Mouse (Mus musculus): ENCODE results near the gene Erf. TPM values are rescaled to one million over a fixed set of nuclear protein-coding genes. Genes with fewer than 3 reads are reported as not detected.

The Erf gene
- polyA plus RNA-seq, 1 experiment from 2014 or later = 28.6 TPM

GRCm38 (mm10) chr7:25205355-25206093 is 45.0 kb downstream of the Erf start:
- DNase-seq (ENCODE audit: low spot score) (no peak), ATAC-seq (ENCODE audit: insufficient number of reproducible peaks, low FRiP score, low TSS enrichment, low read depth) (no peak)
- no peaks in the 10 kb centered on the region for H3K27me3 ChIP-seq (ENCODE audit: control insufficient read depth, insufficient read depth, low read length)
- 82% methylated on average over 16 of the region's 16 CpGs for WGBS
- no peak overlapping the region for H3K4me2 ChIP-seq (ENCODE audit: low read depth, severe bottlenecking)
- no peaks in the 10 kb centered on the region for H3K4me1 ChIP-seq (ENCODE audit: control insufficient read depth, insufficient read depth, low read length)
- H3K4me3 ChIP-seq (ENCODE audit: low read depth, low read length) = no peak overlapping the region
- H3K9me3 ChIP-seq (ENCODE audit: control insufficient read depth, low read length) = no peaks in the 10 kb centered on the region
- no peak overlapping the region for H3K27ac ChIP-seq (replicated peaks; ENCODE audit: low read depth, low read length)
- peaks cover 5% of the 10 kb centered on the region; the same call in 1 of the 2 replicates for H3K36me3 ChIP-seq (ENCODE audit: control insufficient read depth, insufficient read depth, low read length)
- H3K9ac ChIP-seq (ENCODE audit: low read length) = no peak overlapping the region

GRCm38 (mm10) chr7:25203624-25204023 is 46.9 kb downstream of the Erf start:
- ATAC-seq (ENCODE audit: insufficient number of reproducible peaks, low FRiP score, low TSS enrichment, low read depth) (no peak), DNase-seq (ENCODE audit: low spot score) (no peak)
- H3K4me1 ChIP-seq (ENCODE audit: control insufficient read depth, insufficient read depth, low read length) = no peaks in the 10 kb centered on the region
- H3K4me2 ChIP-seq (ENCODE audit: low read depth, severe bottlenecking) = no peak overlapping the region
- no peaks in the 10 kb centered on the region for H3K27me3 ChIP-seq (ENCODE audit: control insufficient read depth, insufficient read depth, low read length)
- no peak overlapping the region for H3K9ac ChIP-seq (ENCODE audit: low read length)
- WGBS = 87% methylated on average over 16 of the region's 20 CpGs
- H3K9me3 ChIP-seq (ENCODE audit: control insufficient read depth, low read length) = no peaks in the 10 kb centered on the region
- no peak overlapping the region for H3K27ac ChIP-seq (replicated peaks; ENCODE audit: low read depth, low read length)
- H3K4me3 ChIP-seq (ENCODE audit: low read depth, low read length) = no peak overlapping the region
- 0 out of 2 replicates have a peak, but pooled peaks cover 5% of the 10 kb centered on the region for H3K36me3 ChIP-seq (ENCODE audit: control insufficient read depth, insufficient read depth, low read length)

DNA sequence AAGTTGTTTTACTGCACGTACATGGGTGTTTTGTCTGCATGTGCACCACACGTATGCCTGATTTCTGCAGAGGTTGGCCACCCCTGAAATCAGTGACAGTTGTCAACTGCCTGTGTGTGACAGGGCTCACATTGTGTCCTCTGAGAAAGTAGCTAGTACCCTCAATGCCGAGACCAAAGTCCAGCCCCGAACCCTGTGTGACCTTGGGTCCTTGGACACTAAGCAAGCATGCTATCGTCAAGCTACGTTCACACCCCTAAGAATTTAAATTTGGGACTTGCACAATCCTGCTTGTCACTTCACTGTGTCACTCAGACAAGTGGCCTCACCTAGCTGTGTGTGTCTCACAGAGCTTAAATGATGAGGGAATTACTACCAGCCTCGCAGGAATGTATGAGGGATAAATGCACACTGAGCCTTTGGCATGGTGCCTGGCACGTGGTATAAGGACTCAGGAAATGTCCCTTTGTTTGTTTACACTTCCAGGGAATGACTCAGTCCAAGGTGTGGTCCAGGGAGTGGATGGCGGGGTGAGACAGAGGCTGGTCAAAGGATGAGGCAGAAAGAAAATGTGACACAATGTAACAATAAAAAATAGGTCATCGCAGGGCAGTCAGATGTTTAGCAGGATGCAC is 53.1 kb downstream of the Erf start:
- Histone ChIP-seq H3K9me3 (ENCODE audit: control insufficient read depth, low read length) (no peaks in the 10 kb centered on the region), H3K27me3 (ENCODE audit: control insufficient read depth, insufficient read depth, low read length) (no peaks in the 10 kb centered on the region), H3K36me3 (ENCODE audit: control insufficient read depth, insufficient read depth, low read length) (no peaks in the 10 kb centered on the region), H3K27ac (replicated peaks; ENCODE audit: low read depth, low read length) (no peak overlapping the region), H3K4me3 (ENCODE audit: low read depth, low read length) (no peak overlapping the region), H3K4me2 (ENCODE audit: low read depth, severe bottlenecking) (no peak overlapping the region), H3K9ac (ENCODE audit: low read length) (no peak overlapping the region), H3K4me1 (ENCODE audit: control insufficient read depth, insufficient read depth, low read length) (no peaks in the 10 kb centered on the region)
- ATAC-seq (ENCODE audit: insufficient number of reproducible peaks, low FRiP score, low TSS enrichment, low read depth) = no peak
- DNase-seq (ENCODE audit: low spot score) = no peak
- WGBS = 75% methylated on average over 10 of the region's 10 CpGs

- no peaks in the 10 kb centered on the region for H3K27me3 ChIP-seq (ENCODE audit: control insufficient read depth, insufficient read depth, low read length)
- no peak overlapping the region for H3K4me3 ChIP-seq (ENCODE audit: low read depth, low read length)
- ATAC-seq (ENCODE audit: insufficient number of reproducible peaks, low FRiP score, low TSS enrichment, low read depth) (no peak), DNase-seq (ENCODE audit: low spot score) (no peak)
- no peaks in the 10 kb centered on the region for H3K36me3 ChIP-seq (ENCODE audit: control insufficient read depth, insufficient read depth, low read length)
- 84% methylated on average over 9 of the region's 9 CpGs for WGBS
- H3K4me2 ChIP-seq (ENCODE audit: low read depth, severe bottlenecking) = no peak overlapping the region
- H3K4me1 ChIP-seq (ENCODE audit: control insufficient read depth, insufficient read depth, low read length) = no peaks in the 10 kb centered on the region
- no peak overlapping the region for H3K9ac ChIP-seq (ENCODE audit: low read length)
- no peaks in the 10 kb centered on the region for H3K9me3 ChIP-seq (ENCODE audit: control insufficient read depth, low read length)
- no peak overlapping the region for H3K27ac ChIP-seq (replicated peaks; ENCODE audit: low read depth, low read length)
These were observed 54.5 kb downstream of the Erf start for GRCm38 (mm10) chr7:25196107-25196506.

- no peak overlapping the region for H3K4me2 ChIP-seq (ENCODE audit: low read depth, severe bottlenecking)
- H3K27ac ChIP-seq (replicated peaks; ENCODE audit: low read depth, low read length) = no peak overlapping the region
- H3K4me3 ChIP-seq (ENCODE audit: low read depth, low read length) = no peak overlapping the region
- no peaks in the 10 kb centered on the region for H3K27me3 ChIP-seq (ENCODE audit: control insufficient read depth, insufficient read depth, low read length)
- H3K36me3 ChIP-seq (ENCODE audit: control insufficient read depth, insufficient read depth, low read length) = no peaks in the 10 kb centered on the region
- WGBS = 67% methylated on average over 3 of the region's 3 CpGs
- no peaks in the 10 kb centered on the region for H3K4me1 ChIP-seq (ENCODE audit: control insufficient read depth, insufficient read depth, low read length)
- ATAC-seq (ENCODE audit: insufficient number of reproducible peaks, low FRiP score, low TSS enrichment, low read depth) (no peak), DNase-seq (ENCODE audit: low spot score) (no peak)
- H3K9ac ChIP-seq (ENCODE audit: low read length) = no peak overlapping the region
- no peaks in the 10 kb centered on the region for H3K9me3 ChIP-seq (ENCODE audit: control insufficient read depth, low read length)
These were observed 55.4 kb downstream of the Erf start for GRCm38 (mm10) chr7:25195148-25195547.

Small RNA genes lying within 50 kb of the gene (microRNA-seq; reads per million reads assigned to microRNA genes)
- gene Mir7048 = not detected

Other genes with a start within 250 kb of the Erf start
- gene Atp1a3, start 244.8 kb downstream of the Erf start, polyA plus RNA-seq (2014; fragmentation: Nextera tagmentation; extraction: Ambion mirVana) = 0.13 and 0.23 TPM in 2 replicates
- gene Grik5, start 178.4 kb downstream of the Erf start, polyA plus RNA-seq (2014; fragmentation: Nextera tagmentation; extraction: Ambion mirVana) = 9.7 and 10.0 TPM in 2 replicates
- gene Zfp574, start 178.2 kb downstream of the Erf start, polyA plus RNA-seq (2014; fragmentation: Nextera tagmentation; extraction: Ambion mirVana) = 28.1 and 30.1 TPM in 2 replicates
- gene Pou2f2, start 71.0 kb downstream of the Erf start, polyA plus RNA-seq (2014; fragmentation: Nextera tagmentation; extraction: Ambion mirVana) = 3.9 and 6.2 TPM in 2 replicates
- gene Dedd2, start 30.1 kb downstream of the Erf start, polyA plus RNA-seq (2014; fragmentation: Nextera tagmentation; extraction: Ambion mirVana) = 9.9 and 11.0 TPM in 2 replicates
- gene Zfp526, start 29.3 kb downstream of the Erf start, polyA plus RNA-seq (2014; fragmentation: Nextera tagmentation; extraction: Ambion mirVana) = 3.2 and 3.4 TPM in 2 replicates
- gene Gsk3a, start 12.9 kb downstream of the Erf start, polyA plus RNA-seq (2014; fragmentation: Nextera tagmentation; extraction: Ambion mirVana) = 15.8 and 17.3 TPM in 2 replicates
- 32.5 and 34.2 TPM in 2 replicates for gene Cic, start 16.9 kb upstream of the Erf start, polyA plus RNA-seq (2014; fragmentation: Nextera tagmentation; extraction: Ambion mirVana)
- 249 and 261 TPM in 2 replicates for gene Pafah1b3, start 47.2 kb upstream of the Erf start, polyA plus RNA-seq (2014; fragmentation: Nextera tagmentation; extraction: Ambion mirVana)
- gene Prr19, start 50.6 kb upstream of the Erf start, polyA plus RNA-seq (2014; fragmentation: Nextera tagmentation; extraction: Ambion mirVana) = 1.1 and 1.4 TPM in 2 replicates
- 0.33 and 0.58 TPM in 2 replicates for gene Tmem145, start 55.3 kb upstream of the Erf start, polyA plus RNA-seq (2014; fragmentation: Nextera tagmentation; extraction: Ambion mirVana)
- 13.8 and 14.4 TPM in 2 replicates for gene Megf8, start 66.4 kb upstream of the Erf start, polyA plus RNA-seq (2014; fragmentation: Nextera tagmentation; extraction: Ambion mirVana)
- not detected in 2 replicates for gene Cnfn, start 119.0 kb upstream of the Erf start, polyA plus RNA-seq (2014; fragmentation: Nextera tagmentation; extraction: Ambion mirVana)
- gene Lipe, start 147.9 kb upstream of the Erf start, polyA plus RNA-seq (2014; fragmentation: Nextera tagmentation; extraction: Ambion mirVana) = 4.2 and 4.5 TPM in 2 replicates
- 0.33 and 0.44 TPM in 2 replicates for gene Cxcl17, start 162.1 kb upstream of the Erf start, polyA plus RNA-seq (2014; fragmentation: Nextera tagmentation; extraction: Ambion mirVana)
- gene Ceacam1, start 226.8 kb upstream of the Erf start, polyA plus RNA-seq (2014; fragmentation: Nextera tagmentation; extraction: Ambion mirVana) = 0.85 and 1.4 TPM in 2 replicates